Mouse (Mus musculus): Measurements from ENCODE around the gene Samhd1.

- TF ChIP-seq POLR2A (IDR thresholded peaks at IDR 0.05; ENCODE audit: control insufficient read depth, extremely low read depth, insufficient read depth, low read length, poor library complexity) (no peak), CTCF (IDR thresholded peaks at IDR 0.05; ENCODE audit: borderline replicate concordance, control insufficient read depth, extremely low read depth, insufficient read depth, low read length, poor library complexity) (no peak)
Measured at GRCm38 (mm10) chr2:157129601-157130164, 5.4 kb downstream of the Samhd1 start.

Data from thymus, adult 2 months (tissue).